Comparison of ENCODE assay signal across 8 mouse cellular contexts in genomic region chr13:96510635-96511034, GRCm38 (mm10). TPM values are rescaled to one million over a fixed set of nuclear protein-coding genes. Genes with fewer than 3 reads are reported as not detected.
DNase-seq lines count a peak whose midpoint lies in the region; ATAC-seq lines count a peak whose summit lies in the region.

No protein-coding gene starts in this region.

- H3K9me3 ChIP-seq in embryonic facial prominence, embryonic 14.5 days (ENCODE audit: control insufficient read depth, low read length): no peaks in the 10 kb centered on the region
- H3K9me3 ChIP-seq in embryonic facial prominence, embryonic 10.5 days: no peaks in the 10 kb centered on the region
- no peaks in the 10 kb centered on the region for H3K9me3 ChIP-seq in liver, embryonic 13.5 days (replicated peaks)
- no peaks in the 10 kb centered on the region for H3K9me3 ChIP-seq in neural tube, embryonic 15.5 days (replicated peaks)

- no peak for ATAC-seq in embryonic facial prominence, embryonic 14.5 days (ENCODE audit: low read depth)
- 0 out of 2 replicates have a peak, but pooled peaks have one; percentile 47 for ATAC-seq in liver, embryonic 13.5 days (ENCODE audit: low read depth)
- ATAC-seq in neural tube, embryonic 15.5 days (ENCODE audit: low FRiP score): no peak

- H3K9ac ChIP-seq in embryonic facial prominence, embryonic 14.5 days (ENCODE audit: low read depth, low read length): no peak overlapping the region
- no peak overlapping the region for H3K9ac ChIP-seq in liver, embryonic 13.5 days
- no peak overlapping the region for H3K9ac ChIP-seq in neural tube, embryonic 15.5 days (replicated peaks)

- H3K4me1 ChIP-seq in embryonic facial prominence, embryonic 14.5 days (ENCODE audit: control insufficient read depth, insufficient read depth, low read length): no peaks in the 10 kb centered on the region
- no peaks in the 10 kb centered on the region for H3K4me1 ChIP-seq in embryonic facial prominence, embryonic 10.5 days
- peaks cover 16% of the 10 kb centered on the region for H3K4me1 ChIP-seq in liver, embryonic 13.5 days (replicated peaks)
- H3K4me1 ChIP-seq in neural tube, embryonic 15.5 days: no peaks in the 10 kb centered on the region

- H3K27me3 ChIP-seq in embryonic facial prominence, embryonic 14.5 days (replicated peaks; ENCODE audit: control insufficient read depth, insufficient read depth, low read length): no peaks in the 10 kb centered on the region
- H3K27me3 ChIP-seq in embryonic facial prominence, embryonic 10.5 days (replicated peaks; ENCODE audit: low read depth, poor library complexity, severe bottlenecking): no peaks in the 10 kb centered on the region
- no peaks in the 10 kb centered on the region for H3K27me3 ChIP-seq in liver, embryonic 13.5 days
- no peaks in the 10 kb centered on the region for H3K27me3 ChIP-seq in neural tube, embryonic 15.5 days (replicated peaks)

- no peak overlapping the region for H3K27ac ChIP-seq in embryonic facial prominence, embryonic 14.5 days (replicated peaks; ENCODE audit: low read depth, low read length)
- H3K27ac ChIP-seq in embryonic facial prominence, embryonic 10.5 days (replicated peaks): no peak overlapping the region
- 0 out of 2 replicates have a peak overlapping the region, but pooled peaks have one; percentile 24 for H3K27ac ChIP-seq in liver, embryonic 13.5 days
- H3K27ac ChIP-seq in neural tube, embryonic 15.5 days (replicated peaks): no peak overlapping the region

- no peak overlapping the region for H3K4me2 ChIP-seq in embryonic facial prominence, embryonic 14.5 days (ENCODE audit: low read depth, low read length)
- no peak overlapping the region for H3K4me2 ChIP-seq in liver, embryonic 13.5 days
- H3K4me2 ChIP-seq in neural tube, embryonic 15.5 days: no peak overlapping the region

- H3K4me3 ChIP-seq in embryonic facial prominence, embryonic 14.5 days (ENCODE audit: low read depth, low read length): no peak overlapping the region
- H3K4me3 ChIP-seq in embryonic facial prominence, embryonic 10.5 days: no peak overlapping the region
- no peak overlapping the region for H3K4me3 ChIP-seq in liver, embryonic 13.5 days (replicated peaks)
- no peak overlapping the region for H3K4me3 ChIP-seq in neural tube, embryonic 15.5 days (replicated peaks)

- H3K36me3 ChIP-seq in embryonic facial prominence, embryonic 14.5 days (ENCODE audit: control insufficient read depth, insufficient read depth, low read length): 0 out of 2 replicates have a peak, but pooled peaks cover 3% of the 10 kb centered on the region
- H3K36me3 ChIP-seq in embryonic facial prominence, embryonic 10.5 days (replicated peaks): 0 out of 2 replicates have a peak, but pooled peaks cover 6% of the 10 kb centered on the region
- 0 out of 2 replicates have a peak, but pooled peaks cover 4% of the 10 kb centered on the region for H3K36me3 ChIP-seq in liver, embryonic 13.5 days
- no peaks in the 10 kb centered on the region for H3K36me3 ChIP-seq in neural tube, embryonic 15.5 days

- WGBS in embryonic facial prominence, embryonic 14.5 days: 75% methylated on average over 13 of the region's 13 CpGs
- 90% methylated on average over 13 of the region's 13 CpGs for WGBS in embryonic facial prominence, embryonic 10.5 days
- 22% methylated on average over 13 of the region's 13 CpGs for WGBS in liver, embryonic 13.5 days (ENCODE audit: insufficient replicate concordance)
- 83% methylated on average over 13 of the region's 13 CpGs for WGBS in neural tube, embryonic 15.5 days

- DNase-seq in embryonic facial prominence, embryonic 14.5 days (ENCODE audit: low spot score): peak; percentile 34
- no peak for DNase-seq in embryonic facial prominence, embryonic 10.5 days (ENCODE audit: low spot score)
- DNase-seq in 3T3-L1 (ENCODE audit: low read depth, low spot score): peak; percentile 82
- DNase-seq in c-Kit-positive CD71-negative TER-119-negative erythroid progenitor cells, embryonic 14.5 days (ENCODE audit: low read depth): peak; percentile 72
- no peak for DNase-seq in liver, embryonic 13.5 days
- DNase-seq in thymus, postnatal 25 days: peak; percentile 31
- DNase-seq in retina, embryonic 14.5 days (ENCODE audit: low spot score): no peak

RNA-seq across cellular contexts. Expression of gene Gm17622, which starts 20.1 kb away (rescaled TPM):
- not detected in 2 replicates for polyA plus RNA-seq in embryonic facial prominence, embryonic 14.5 days (2014; fragmentation: Nextera tagmentation; extraction: Ambion mirVana)
- not detected in 2 replicates for polyA plus RNA-seq in embryonic facial prominence, embryonic 10.5 days (2016; fragmentation: Nextera tagmentation; extraction: Ambion mirVana)
- polyA plus RNA-seq in liver, embryonic 13.5 days (2015; fragmentation: Nextera tagmentation; extraction: Ambion mirVana): not detected in 2 replicates
- polyA plus RNA-seq in neural tube, embryonic 15.5 days (2015; fragmentation: Nextera tagmentation; extraction: Ambion mirVana): not detected in 2 replicates

RNA-seq across cellular contexts. Expression of gene Polk, which starts 31.7 kb away (rescaled TPM):
- 10.1 and 10.7 TPM in 2 replicates for polyA plus RNA-seq in embryonic facial prominence, embryonic 14.5 days (2014; fragmentation: Nextera tagmentation; extraction: Ambion mirVana)
- 9.5 and 9.9 TPM in 2 replicates for polyA plus RNA-seq in embryonic facial prominence, embryonic 10.5 days (2016; fragmentation: Nextera tagmentation; extraction: Ambion mirVana)
- polyA plus RNA-seq in liver, embryonic 13.5 days (2015; fragmentation: Nextera tagmentation; extraction: Ambion mirVana): 3.4 and 4.9 TPM in 2 replicates
- polyA plus RNA-seq in neural tube, embryonic 15.5 days (2015; fragmentation: Nextera tagmentation; extraction: Ambion mirVana): 7.2 and 8.9 TPM in 2 replicates

RNA-seq across cellular contexts. Expression of gene Col4a3bp, which starts 31.8 kb away (rescaled TPM):
- 10.2 and 10.8 TPM in 2 replicates for polyA plus RNA-seq in embryonic facial prominence, embryonic 14.5 days (2014; fragmentation: Nextera tagmentation; extraction: Ambion mirVana)
- polyA plus RNA-seq in embryonic facial prominence, embryonic 10.5 days (2016; fragmentation: Nextera tagmentation; extraction: Ambion mirVana): 6.8 and 7.3 TPM in 2 replicates
- 4.3 and 5.6 TPM in 2 replicates for polyA plus RNA-seq in liver, embryonic 13.5 days (2015; fragmentation: Nextera tagmentation; extraction: Ambion mirVana)
- 9.0 and 10.0 TPM in 2 replicates for polyA plus RNA-seq in neural tube, embryonic 15.5 days (2015; fragmentation: Nextera tagmentation; extraction: Ambion mirVana)

RNA-seq across cellular contexts. Expression of gene Ankdd1b, which starts 39.6 kb away (rescaled TPM):
- 0.15 and 0.20 TPM in 2 replicates for polyA plus RNA-seq in embryonic facial prominence, embryonic 14.5 days (2014; fragmentation: Nextera tagmentation; extraction: Ambion mirVana)
- polyA plus RNA-seq in embryonic facial prominence, embryonic 10.5 days (2016; fragmentation: Nextera tagmentation; extraction: Ambion mirVana): 0.11 and 0.31 TPM in 2 replicates
- not detected in 2 replicates for polyA plus RNA-seq in liver, embryonic 13.5 days (2015; fragmentation: Nextera tagmentation; extraction: Ambion mirVana)
- polyA plus RNA-seq in neural tube, embryonic 15.5 days (2015; fragmentation: Nextera tagmentation; extraction: Ambion mirVana): not detected in 2 replicates

Comparison
In these comparisons a context has a peak if more than half of its experiments do, and no peak if none do; other contexts are left out.
1. DNase-seq: peak in embryonic facial prominence, embryonic 14.5 days (single experiment), 3T3-L1 (single experiment), c-Kit-positive CD71-negative TER-119-negative erythroid progenitor cells, embryonic 14.5 days (single experiment) and thymus, postnatal 25 days (single experiment); none in embryonic facial prominence, embryonic 10.5 days (single experiment), liver, embryonic 13.5 days (single experiment) and retina, embryonic 14.5 days (single experiment).